Mouse (Mus musculus) embryonic fibroblast, embryonic 13.5 days (primary cell): Measurements from ENCODE around the gene Gstm3. TPM values are rescaled to one million over a fixed set of nuclear protein-coding genes. Genes with fewer than 3 reads are reported as not detected.

Source experiments
- H3K27ac ChIP-seq: 2 replicates; pipeline ENCODE4 v1.5.1; 2012; ENCODE audit warnings: low read length, control low read depth, inconsistent platforms; ENCODE audit not compliant: insufficient read depth
- H3K4me1 ChIP-seq: 2 replicates; pipeline ENCODE4 v1.6.1; 2011; ENCODE audit warnings: low read length; ENCODE audit not compliant: control insufficient read depth, insufficient read depth
- H3K4me3 ChIP-seq: 2 replicates; pipeline ENCODE4 v1.5.1; 2011; ENCODE audit warnings: mild to moderate bottlenecking, control low read depth, low read length; ENCODE audit not compliant: insufficient read depth
- CTCF ChIP-seq: IDR thresholded peaks from 2 replicates; pipeline ENCODE4 v1.5.1; 2011; ENCODE audit warnings: mild to moderate bottlenecking, control low read depth, low read length, moderate library complexity, borderline replicate concordance; ENCODE audit not compliant: insufficient read depth
- POLR2A ChIP-seq: IDR thresholded peaks from 2 replicates; pipeline ENCODE4 v1.6.1; 2011; ENCODE audit warnings: low read depth, mild to moderate bottlenecking, control low read depth, low read length, moderate library complexity
- polyA plus RNA-seq: library from polyadenylated mRNA; stranded (reverse); fragments of >200 nt; gene quantifications from 2 replicates; pipeline ENCODE4 v1.2.4, GENCODE M21; 2011; ENCODE audit warnings: low read depth; ENCODE audit not compliant: missing spikeins, insufficient read length

Gene Gstm3
- polyA plus RNA-seq, 1 experiment, result not detected

DNA sequence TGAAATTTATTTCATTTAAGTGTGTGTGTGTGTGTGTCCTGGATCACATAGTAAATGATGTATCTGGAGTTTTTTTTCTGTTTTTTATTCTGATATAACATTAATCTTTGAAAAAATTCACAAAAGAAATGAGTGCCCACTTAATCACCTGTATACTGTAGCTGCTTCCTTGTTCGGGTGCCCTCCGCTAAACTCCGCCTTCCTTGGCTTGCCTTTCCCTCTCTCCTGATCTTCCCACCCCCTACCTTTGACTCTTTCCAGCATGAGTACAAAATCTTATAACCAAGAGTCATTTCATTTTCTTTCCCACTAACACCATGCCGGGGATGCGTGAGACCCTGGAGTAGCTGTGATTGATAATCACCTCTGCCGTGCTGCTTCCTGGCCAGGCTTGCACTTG is 37.0 kb downstream of the Gstm3 start:
- no peak overlapping the region for H3K27ac ChIP-seq
- TF ChIP-seq CTCF (no peak), POLR2A (no peak)
- H3K4me1 ChIP-seq, result peaks cover 3% of the 10 kb centered on the region; the same call in 1 of the 2 replicates
- no peak overlapping the region for H3K4me3 ChIP-seq

DNA sequence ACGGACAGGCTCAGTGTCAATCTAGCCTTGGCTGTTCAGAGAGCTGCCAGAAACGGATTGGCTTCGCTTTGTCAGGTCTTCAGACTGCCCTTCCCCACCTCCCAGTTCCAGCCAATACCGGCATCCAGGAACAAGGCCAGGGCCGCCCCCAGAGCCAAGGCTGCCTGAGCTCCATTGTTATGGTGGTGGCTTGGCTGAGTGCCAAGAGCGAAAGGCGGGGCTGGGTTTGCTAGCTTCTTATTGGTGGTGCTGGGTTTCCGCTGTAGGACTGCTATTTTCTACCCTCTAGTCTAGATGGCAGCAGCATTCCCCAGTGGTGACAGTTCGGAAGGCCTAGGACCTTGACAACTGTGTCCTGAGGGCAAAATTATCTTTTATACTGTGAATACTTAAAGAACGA is 37.4 kb downstream of the Gstm3 start, which contains the start of gene Gstm7:
TSS of gene Gstm7 (minus strand) at position 148 of the 400 bp plus-strand sequence.
- Histone ChIP-seq H3K27ac (no peak within 1 kb of the TSS), H3K4me3 (no peak within 1 kb of the TSS), H3K4me1 (peaks cover 3% of the 10 kb centered on the region; the same call in 1 of the 2 replicates)
- TF ChIP-seq CTCF (no peak), POLR2A (no peak)

DNA sequence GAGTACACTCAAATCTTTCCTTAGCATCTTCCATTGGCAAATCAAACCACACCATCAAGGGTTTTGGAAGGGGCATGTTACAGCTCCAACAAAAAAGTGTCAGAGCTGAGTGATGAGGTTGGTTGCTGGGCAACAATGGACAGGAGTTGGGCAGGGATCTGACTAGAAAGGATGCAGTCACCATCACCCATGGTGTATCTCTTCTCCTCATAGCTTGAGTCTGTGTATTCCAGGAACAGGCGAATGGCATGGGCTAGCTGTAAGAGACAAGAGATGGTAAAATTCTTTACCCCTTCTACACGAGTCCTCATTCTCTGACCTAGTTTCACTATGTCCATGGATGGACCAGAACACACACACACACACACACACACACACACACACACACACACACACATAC is 37.9 kb downstream of the Gstm3 start:
- peaks cover 3% of the 10 kb centered on the region; the same call in 1 of the 2 replicates for H3K4me1 ChIP-seq
- TF ChIP-seq CTCF (no peak), POLR2A (no peak)
- no peak overlapping the region for H3K27ac ChIP-seq
- H3K4me3 ChIP-seq, result no peak overlapping the region

DNA sequence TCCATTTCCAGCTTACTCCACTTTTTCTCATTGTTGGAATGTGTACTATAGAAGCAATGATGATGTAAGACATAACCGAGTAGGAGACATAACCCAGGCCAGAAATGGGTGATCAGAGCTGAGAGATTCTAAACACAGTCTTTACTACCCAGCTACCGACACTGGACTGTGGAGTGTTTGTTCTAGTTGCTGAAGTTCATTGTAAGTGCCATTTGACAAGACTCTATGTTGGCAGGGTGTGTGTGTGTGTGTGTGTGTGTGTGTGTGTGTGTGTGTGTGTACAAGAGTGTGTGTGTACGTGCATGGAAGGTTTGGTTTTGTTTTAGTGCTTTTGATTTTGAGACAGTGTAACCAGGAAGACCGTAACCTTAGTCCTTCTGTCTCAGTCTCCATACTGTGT is 39.4 kb downstream of the Gstm3 start:
- Histone ChIP-seq H3K4me3 (no peak overlapping the region), H3K27ac (no peak overlapping the region), H3K4me1 (peaks cover 3% of the 10 kb centered on the region; the same call in 1 of the 2 replicates)
- no peak for TF ChIP-seq CTCF
- TF ChIP-seq POLR2A, result no peak

DNA sequence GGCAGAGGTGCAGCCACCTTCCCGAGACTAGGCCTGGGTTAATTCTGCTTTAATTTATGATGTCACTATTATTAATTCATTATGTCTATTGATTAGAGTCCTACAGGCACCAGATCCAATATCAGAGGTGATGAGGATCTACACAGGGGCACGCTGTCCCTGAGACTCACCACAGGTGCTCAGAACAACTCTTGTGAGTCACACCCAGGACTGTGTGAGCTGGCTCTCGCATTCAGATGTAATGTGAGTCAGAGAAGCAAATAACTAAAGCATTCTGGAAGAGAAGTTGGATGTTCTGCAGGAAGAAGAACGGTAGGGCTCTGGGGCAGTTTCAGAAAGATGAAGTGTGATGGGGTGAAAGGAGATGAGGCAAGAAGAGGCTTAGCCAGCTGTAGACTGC is 39.8 kb downstream of the Gstm3 start:
- TF ChIP-seq POLR2A, result no peak
- TF ChIP-seq CTCF, result no peak
- Histone ChIP-seq H3K4me3 (no peak overlapping the region), H3K27ac (no peak overlapping the region), H3K4me1 (peaks cover 3% of the 10 kb centered on the region; the same call in 1 of the 2 replicates)

DNA sequence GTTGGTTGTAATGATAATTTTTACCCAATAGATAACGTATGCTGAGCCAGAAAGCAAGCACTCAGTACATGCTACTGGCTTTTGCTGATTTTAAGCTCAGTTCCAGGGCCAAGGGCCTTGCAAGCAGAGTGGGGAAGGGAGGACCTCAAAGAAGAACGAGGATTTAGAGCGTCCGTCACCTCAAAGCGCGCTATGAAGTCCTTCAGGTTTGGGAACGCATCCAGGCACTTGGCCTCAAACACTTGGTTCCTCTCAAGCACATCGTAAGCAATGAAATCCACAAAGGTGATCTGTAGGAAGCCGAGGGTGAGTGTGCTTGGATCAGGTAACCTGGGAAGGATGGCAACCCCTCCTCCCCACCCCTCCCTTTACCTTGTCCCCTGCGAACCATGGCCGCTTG is 40.4 kb downstream of the Gstm3 start:
- H3K4me3 ChIP-seq, result no peak overlapping the region

DNA sequence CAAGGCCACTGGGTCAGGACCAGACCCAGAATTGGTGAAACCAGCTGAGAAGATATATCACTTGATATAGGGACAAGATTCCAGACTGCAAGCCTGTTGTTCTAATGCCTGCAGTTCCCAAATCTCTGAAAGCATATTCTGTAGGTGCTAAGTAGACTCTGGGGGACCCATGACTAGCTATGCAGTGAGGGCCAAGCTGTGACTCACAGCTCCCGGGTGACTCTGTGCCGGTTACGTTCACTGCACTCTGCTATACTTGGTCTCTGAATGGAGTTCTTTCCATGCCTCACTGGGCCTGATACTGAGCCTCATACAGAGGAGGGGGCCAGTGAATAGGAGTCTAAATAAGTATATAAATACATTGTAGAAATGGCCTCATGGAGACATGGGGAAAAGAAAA is 41.2 kb downstream of the Gstm3 start:
- peaks cover 3% of the 10 kb centered on the region; the same call in 1 of the 2 replicates for H3K4me1 ChIP-seq
- H3K27ac ChIP-seq, result no peak overlapping the region
- H3K4me3 ChIP-seq, result no peak overlapping the region
- TF ChIP-seq CTCF, result no peak
- TF ChIP-seq POLR2A, result no peak

More for the DNA sequence above, 40.4 kb downstream of the Gstm3 start:
- H3K27ac ChIP-seq, result no peak overlapping the region
- H3K4me1 ChIP-seq, result peaks cover 3% of the 10 kb centered on the region; the same call in 1 of the 2 replicates
- no peak for TF ChIP-seq CTCF
- no peak for TF ChIP-seq POLR2A

DNA sequence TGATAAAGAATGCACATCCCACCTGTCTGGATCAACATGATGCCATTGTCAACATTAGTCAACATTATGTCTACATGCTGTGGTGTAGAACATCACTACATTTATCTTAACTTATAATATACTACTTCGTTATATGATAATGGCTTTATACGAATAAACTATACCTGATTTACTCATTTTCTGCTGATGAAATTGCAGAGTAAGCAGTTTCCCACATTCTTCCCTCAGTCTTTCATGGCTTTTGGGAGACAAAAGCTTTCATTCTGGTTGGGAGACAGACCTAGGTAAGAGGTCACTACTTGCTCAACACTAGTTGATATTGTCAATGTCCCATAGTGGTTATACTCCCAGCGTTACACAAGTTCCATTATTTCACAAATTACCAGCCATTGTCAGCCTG is 43.7 kb downstream of the Gstm3 start:
- TF ChIP-seq POLR2A (no peak), CTCF (no peak)
- peaks cover 3% of the 10 kb centered on the region; the same call in 1 of the 2 replicates for H3K4me1 ChIP-seq
- H3K27ac ChIP-seq, result no peak overlapping the region
- H3K4me3 ChIP-seq, result no peak overlapping the region

DNA sequence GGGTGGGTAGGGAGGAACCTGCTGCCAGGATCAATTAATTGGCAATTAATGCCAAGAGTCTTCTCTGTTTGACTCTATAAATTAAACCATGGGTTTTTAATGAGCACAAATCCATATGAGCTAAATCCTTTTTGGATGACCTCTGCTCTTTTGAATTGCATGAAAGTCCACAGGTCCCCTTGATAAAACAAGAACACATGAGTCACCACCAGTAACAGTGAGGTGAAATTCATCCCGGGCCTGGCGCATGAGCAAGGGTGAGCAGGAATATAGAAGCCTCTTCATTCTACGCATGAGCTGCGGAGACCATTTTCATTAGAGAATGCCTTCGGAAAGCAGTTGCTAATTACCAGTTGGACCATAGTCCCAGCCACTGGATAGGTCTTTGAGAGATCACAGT is 48.7 kb downstream of the Gstm3 start:
- no peak for TF ChIP-seq CTCF
- no peak for TF ChIP-seq POLR2A
- H3K27ac ChIP-seq, result no peak overlapping the region
- no peak overlapping the region for H3K4me3 ChIP-seq
- no peaks in the 10 kb centered on the region for H3K4me1 ChIP-seq

DNA sequence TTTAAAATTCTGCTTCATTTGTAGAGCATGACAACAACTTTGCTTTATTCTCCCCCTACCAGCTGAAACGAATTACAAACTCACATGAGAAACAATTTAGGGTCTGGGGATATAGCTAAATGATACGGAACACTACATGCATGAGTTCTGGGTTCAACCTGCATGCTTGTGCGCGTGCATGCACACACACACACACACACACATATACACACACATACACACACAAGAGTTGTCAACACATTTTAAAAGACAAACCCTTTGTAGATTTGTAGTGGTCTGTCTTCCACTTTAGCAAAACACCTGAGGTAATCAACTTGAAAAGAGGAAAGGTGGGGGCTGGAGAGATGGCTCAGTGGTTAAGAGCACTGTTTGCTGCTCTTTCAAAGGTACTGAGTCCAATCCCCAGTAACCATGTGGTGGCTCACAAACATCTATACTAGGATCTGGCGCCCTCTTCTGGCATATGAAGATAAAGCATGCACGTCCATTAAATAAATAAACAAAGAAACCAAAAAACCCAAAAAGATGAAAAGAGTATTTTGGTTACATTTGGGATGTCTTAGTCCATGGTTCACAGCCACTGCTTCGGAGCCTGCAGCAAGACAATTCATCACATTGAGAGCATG is 51.2 kb downstream of the Gstm3 start:
- Histone ChIP-seq H3K27ac (no peak overlapping the region), H3K4me1 (no peaks in the 10 kb centered on the region), H3K4me3 (no peak overlapping the region)
- TF ChIP-seq CTCF (no peak), POLR2A (no peak)
